Mouse (Mus musculus) fat pad, adult 2 months (tissue): ENCODE data around the gene Cdh19.

Experiments used
- DNase-seq: peaks from one replicate; pipeline ENCODE4 v3.0.0-alpha.2; 2011; ENCODE audit warnings: low read depth, low spot score; ENCODE audit errors: extremely low read depth

The Cdh19 gene

DNA sequence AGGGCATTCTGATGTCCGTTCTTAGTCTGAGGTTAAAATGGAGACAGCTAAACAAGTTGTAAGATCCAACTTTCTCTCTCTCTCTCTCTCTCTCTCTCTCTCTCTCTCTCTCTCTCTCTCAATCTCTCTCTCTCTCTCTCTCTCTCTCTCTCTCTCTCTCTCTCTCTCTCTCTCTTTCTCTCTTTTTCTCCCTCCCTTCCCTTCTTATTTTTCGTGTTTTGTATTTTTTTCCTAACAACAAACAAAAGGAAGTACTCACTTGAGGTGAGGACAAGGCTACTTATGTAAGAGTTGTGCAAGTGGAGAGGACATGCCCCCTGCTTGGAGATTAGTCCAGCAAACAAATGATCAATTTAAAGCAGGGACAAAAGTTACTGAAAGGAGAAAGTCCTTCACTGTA is at the start of gene Cdh19:
Cdh19 (minus strand) TSS at position 101 of the 400 bp plus-strand sequence.
- no peak for DNase-seq

DNA sequence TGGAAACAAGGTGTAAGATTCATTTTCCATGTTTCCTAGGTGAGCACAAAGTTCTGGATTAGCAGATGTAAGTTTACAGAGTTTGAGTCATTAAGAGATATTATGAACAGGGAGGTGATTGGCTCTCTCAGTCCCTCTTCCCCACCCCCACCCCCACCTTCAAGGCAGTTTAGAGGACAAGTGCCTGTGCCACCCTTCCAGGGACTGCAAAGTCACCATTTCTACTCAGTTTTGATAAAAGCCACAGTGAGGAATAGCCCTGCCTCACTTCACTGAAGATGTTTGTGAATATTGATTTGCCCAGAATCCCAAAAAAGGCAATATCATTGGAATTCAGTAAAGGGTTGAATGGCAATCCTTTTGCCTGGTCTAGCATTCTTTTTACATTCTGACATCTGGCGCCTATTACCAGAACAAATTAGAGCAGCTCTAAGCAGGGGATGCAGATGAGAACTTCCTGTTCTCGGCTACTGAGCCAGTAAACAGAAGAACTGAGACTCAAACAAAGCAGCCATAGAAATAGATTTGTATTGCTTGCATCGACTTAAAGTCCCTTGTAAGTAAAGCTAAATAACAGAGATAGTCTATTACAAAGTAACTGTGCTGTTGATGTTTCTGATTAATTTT is 43.2 kb upstream of the Cdh19 start:
- DNase-seq = no peak

DNA sequence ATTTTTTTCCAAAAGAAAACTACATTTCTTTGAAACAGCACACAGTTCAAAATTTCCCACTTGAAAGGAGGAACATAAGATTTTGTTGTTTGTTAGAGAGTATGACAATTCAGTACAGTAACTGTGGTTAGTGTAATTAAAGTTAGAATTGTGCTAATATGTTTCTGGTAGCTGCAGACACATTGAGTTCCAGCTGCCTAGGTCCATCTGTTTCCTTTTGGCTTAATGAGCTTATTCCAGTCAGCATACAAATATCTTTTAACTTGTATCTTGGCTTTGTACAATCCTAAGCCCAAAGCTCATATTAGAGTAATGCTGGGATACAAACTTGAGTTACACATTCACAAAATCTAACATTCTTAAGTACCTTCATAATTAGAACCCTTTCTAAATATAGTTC is 40.3 kb upstream of the Cdh19 start:
- no peak for DNase-seq

DNA sequence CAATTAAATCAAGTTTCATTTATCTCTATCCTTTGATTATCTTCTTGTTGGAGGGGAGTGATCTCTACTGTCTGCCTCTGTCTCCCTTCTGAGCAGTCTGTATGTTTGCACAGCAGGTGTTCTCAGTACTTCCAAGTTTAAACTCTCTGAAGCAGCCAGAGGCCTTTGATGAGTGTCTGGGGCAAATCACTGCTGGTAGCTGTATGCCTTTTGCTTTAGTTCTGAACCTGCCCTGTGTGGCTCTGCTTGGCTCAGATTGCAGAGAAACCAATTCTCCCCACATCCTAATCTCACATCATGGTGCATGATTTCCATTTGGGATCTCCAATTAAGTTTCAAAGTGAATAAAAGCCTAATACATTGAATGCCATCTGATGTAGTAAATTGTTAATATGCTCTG is 12.4 kb upstream of the Cdh19 start:
- DNase-seq = no peak

DNA sequence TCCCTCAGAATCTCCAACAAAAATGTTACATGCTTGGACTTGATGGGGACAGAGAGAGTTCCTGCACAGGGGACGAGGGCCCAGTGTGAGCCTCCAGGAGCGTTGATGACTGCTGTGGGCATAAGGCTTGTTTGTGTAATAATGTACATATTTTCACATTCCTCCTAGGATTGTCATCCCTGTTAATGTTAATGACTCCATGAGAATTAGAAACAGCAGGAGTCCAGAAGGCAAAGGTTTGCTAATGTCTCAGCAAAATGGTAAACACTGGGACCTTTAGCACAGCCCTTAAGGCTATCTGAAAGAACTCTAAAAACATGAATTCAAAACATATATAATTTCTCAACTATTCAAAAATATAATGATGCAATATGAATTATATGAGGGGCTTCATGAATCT is 8.2 kb downstream of the Cdh19 start:
- no peak for DNase-seq

DNA sequence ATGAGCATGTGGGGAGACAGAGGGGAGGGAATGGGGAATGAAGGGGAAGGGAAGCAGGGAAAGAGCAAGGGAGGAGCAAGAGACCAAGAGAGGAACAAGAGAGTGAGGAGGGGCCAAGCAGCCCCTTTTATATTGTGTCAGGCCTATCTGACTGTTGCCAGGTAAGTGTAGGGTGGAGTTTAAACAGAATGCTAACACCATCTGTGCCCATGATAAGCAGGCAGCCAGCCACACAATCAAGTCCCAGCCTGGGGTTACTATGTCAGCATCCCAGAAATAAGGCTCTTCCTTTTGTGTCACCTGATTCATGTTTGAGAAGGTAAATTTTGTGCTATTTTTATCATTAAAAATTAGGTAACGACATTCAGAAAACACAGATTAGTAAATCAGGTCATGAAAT is 67.6 kb downstream of the Cdh19 start:
- DNase-seq = no peak

DNA sequence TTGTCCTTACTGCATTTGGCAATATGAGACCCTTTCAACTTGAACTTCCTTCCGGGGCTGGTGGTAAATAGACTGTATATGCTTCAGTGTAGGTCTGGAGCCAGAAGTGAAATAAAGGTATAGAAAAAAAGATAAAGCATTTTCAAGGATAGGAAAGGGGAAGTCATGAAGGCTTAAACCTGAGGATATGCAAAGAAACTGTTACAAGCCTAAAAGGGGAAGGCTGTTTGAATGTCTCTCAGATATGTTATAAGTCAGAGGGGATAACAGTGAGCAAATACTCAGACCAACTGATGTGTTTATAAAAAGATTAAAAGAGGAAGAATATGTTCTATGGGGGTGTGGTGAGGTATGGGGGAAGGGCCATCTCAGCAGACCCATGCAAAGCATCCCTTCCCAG is 68.2 kb downstream of the Cdh19 start:
- DNase-seq = no peak

DNA sequence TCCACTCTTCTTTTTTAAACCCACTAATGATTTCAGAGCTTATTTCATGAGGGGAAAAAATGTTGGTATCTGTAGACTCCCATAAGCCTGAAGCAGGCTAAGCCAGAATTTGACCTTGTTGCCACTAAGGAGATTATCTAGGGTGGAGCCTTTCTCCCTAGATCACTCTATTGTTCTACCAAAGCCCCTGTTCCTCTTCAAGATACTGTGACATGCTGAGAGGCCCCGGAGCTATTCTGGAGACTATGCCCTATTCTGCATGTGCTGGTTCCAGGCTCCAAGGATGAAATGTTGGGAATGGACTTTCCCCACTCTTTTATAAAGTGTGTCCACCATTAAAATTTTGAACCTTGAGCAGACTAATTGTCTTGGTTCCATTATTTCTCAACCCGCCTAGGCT is 73.1 kb downstream of the Cdh19 start:
- no peak for DNase-seq
